Mouse (Mus musculus): ENCODE data around the gene Rit1.

GRCm38 (mm10) chr3:88717831-88718230 lies 1.2 kb downstream of the Rit1 start:
- TF ChIP-seq CTCF (IDR thresholded peaks at IDR 0.05; ENCODE audit: insufficient read depth, low read length): no peak
- TF ChIP-seq POLR2A (IDR thresholded peaks at IDR 0.05; ENCODE audit: borderline replicate concordance, extremely low read depth, low read depth, low read length): no peak

All from lung, adult 2 months (tissue).